Mouse (Mus musculus) stomach, embryonic 15.5 days (tissue): Measurements from ENCODE around the gene Vmn2r82. TPM values are rescaled to one million over a fixed set of nuclear protein-coding genes. Genes with fewer than 3 reads are reported as not detected.
A peak's percentile ranks its signal among the peaks of the same experiment; 100 is the strongest.
"Not testable (repeated sequence)": the region's sequence is repeated elsewhere in the genome, so short reads cannot be mapped to it uniquely, and the experiment has no call there.

ENCODE experiments used
- ATAC-seq: fragments of 200-750 bp; cut with Nextera tagmentation; 2 replicates; pipeline ENCODE4 v1.8.0; 2017; ENCODE audit warnings: low read depth, moderate number of reproducible peaks, moderate TSS enrichment; ENCODE audit not compliant: insufficient read depth, low FRiP score
- H3K27ac ChIP-seq: fragments of 300-500 bp; sonication (generic); 2 replicates; pipeline ENCODE4 v1.5.1; 2015; ENCODE audit warnings: mild to moderate bottlenecking, inconsistent platforms
- H3K27me3 ChIP-seq: fragments of 300-500 bp; sonication (generic); replicated peaks from 2 replicates; pipeline ENCODE4 v1.6.1; 2015; ENCODE audit warnings: inconsistent platforms
- H3K36me3 ChIP-seq: fragments of 300-500 bp; sonication (generic); 2 replicates; pipeline ENCODE4 v1.6.1; 2015; ENCODE audit warnings: inconsistent platforms
- H3K4me1 ChIP-seq: fragments of 300-500 bp; sonication (generic); 2 replicates; pipeline ENCODE4 v1.6.1; 2015; ENCODE audit warnings: inconsistent platforms
- H3K4me2 ChIP-seq: fragments of 300-500 bp; sonication (generic); 2 replicates; pipeline ENCODE4 v1.6.1; 2015; ENCODE audit warnings: mild to moderate bottlenecking, inconsistent platforms
- H3K4me3 ChIP-seq: fragments of 300-500 bp; sonication (generic); replicated peaks from 2 replicates; pipeline ENCODE4 v1.5.1; 2015; ENCODE audit warnings: inconsistent platforms
- H3K9ac ChIP-seq: fragments of 300-500 bp; sonication (generic); 2 replicates; pipeline ENCODE4 v1.6.1; 2015; ENCODE audit warnings: inconsistent platforms
- H3K9me3 ChIP-seq: fragments of 300-500 bp; sonication (generic); 2 replicates; pipeline ENCODE4 v1.6.1; 2016; ENCODE audit warnings: inconsistent platforms
- WGBS: fragments of 180-500 bp; shearing (Covaris S2); methylation state at CpG from one replicate; pipeline ENCODE4 v1.1.7; 2015; 5-methylcytosine and 5-hydroxymethylcytosine counted together
- polyA plus RNA-seq: library from polyadenylated mRNA; unstranded; fragments of >200 nt; fragmentation: Nextera tagmentation; extraction: Ambion mirVana; gene quantifications from 2 replicates; pipeline ENCODE4 v1.2.1, GENCODE M21; 2015

The Vmn2r82 gene
- polyA plus RNA-seq, result not detected in 2 replicates

- H3K4me1 ChIP-seq, result not testable (repeated sequence)
Measured at GRCm38 (mm10) chr10:79356220-79356619, at the start of gene Vmn2r82. TSS of gene Vmn2r82 (plus strand) at chr10:79356520.

GRCm38 (mm10) chr10:79322033-79322736 lies 34.1 kb upstream of the Vmn2r82 start:
- H3K4me2 ChIP-seq, result peak overlapping the region; percentile 45
- not testable (repeated sequence) for H3K27ac ChIP-seq, H3K36me3 ChIP-seq, H3K4me1 ChIP-seq, ATAC-seq, H3K9ac ChIP-seq, H3K9me3 ChIP-seq, H3K27me3 ChIP-seq
- peak overlapping the region; percentile 37 for H3K4me3 ChIP-seq
- WGBS, result 5% methylated on average over 16 of the region's 16 CpGs

More at GRCm38 (mm10) chr10:79356220-79356619, at the start of gene Vmn2r82:
- not testable (repeated sequence) for H3K4me2 ChIP-seq, H3K9me3 ChIP-seq, H3K9ac ChIP-seq, H3K27ac ChIP-seq, H3K27me3 ChIP-seq, ATAC-seq, H3K4me3 ChIP-seq, H3K36me3 ChIP-seq
- WGBS, result 73% methylated on average over 4 of the region's 4 CpGs

- Histone ChIP-seq H3K27ac (no peak overlapping the region), H3K9ac (no peak overlapping the region), H3K4me1 (no peaks in the 10 kb centered on the region), H3K27me3 (no peaks in the 10 kb centered on the region), H3K4me2 (no peak overlapping the region), H3K36me3 (no peaks in the 10 kb centered on the region), H3K9me3 (no peaks in the 10 kb centered on the region), H3K4me3 (no peak overlapping the region)
- ATAC-seq, result no peak
Measured at GRCm38 (mm10) chr10:79322737-79323086, 33.6 kb upstream of the Vmn2r82 start.

- H3K9ac ChIP-seq, H3K27ac ChIP-seq, H3K4me3 ChIP-seq, H3K9me3 ChIP-seq, H3K4me1 ChIP-seq, ATAC-seq, H3K27me3 ChIP-seq, H3K36me3 ChIP-seq, H3K4me2 ChIP-seq: not testable (repeated sequence)
- 79% methylated on average over 8 of the region's 8 CpGs for WGBS
Measured at GRCm38 (mm10) chr10:79399946-79400700, 43.8 kb downstream of the Vmn2r82 start.

GRCm38 (mm10) chr10:79417142-79417771 lies 60.9 kb downstream of the Vmn2r82 start:
- no peak overlapping the region for H3K9ac ChIP-seq
- no peaks in the 10 kb centered on the region for H3K36me3 ChIP-seq
- no peaks in the 10 kb centered on the region for H3K9me3 ChIP-seq
- no peak overlapping the region for H3K27ac ChIP-seq
- no peak for ATAC-seq
- peak overlapping the region; percentile 29; the same call in 1 of the 2 replicates for H3K4me2 ChIP-seq
- H3K27me3 ChIP-seq, result no peaks in the 10 kb centered on the region
- no peaks in the 10 kb centered on the region for H3K4me1 ChIP-seq
- WGBS, result 80% methylated on average over 24 of the region's 24 CpGs
- H3K4me3 ChIP-seq, result peak overlapping the region; percentile 9; the same call in 1 of the 2 replicates

- H3K4me2 ChIP-seq, H3K4me1 ChIP-seq, H3K27me3 ChIP-seq, H3K4me3 ChIP-seq, ATAC-seq, H3K27ac ChIP-seq, H3K9ac ChIP-seq, H3K9me3 ChIP-seq, H3K36me3 ChIP-seq: not testable (repeated sequence)
- 84% methylated on average over 6 of the region's 6 CpGs for WGBS
Measured at GRCm38 (mm10) chr10:79417772-79418170, 61.5 kb downstream of the Vmn2r82 start.

- WGBS, result 84% methylated on average over 23 of the region's 23 CpGs
- not testable (repeated sequence) for H3K9me3 ChIP-seq, H3K9ac ChIP-seq, H3K4me1 ChIP-seq, ATAC-seq, H3K27me3 ChIP-seq, H3K27ac ChIP-seq, H3K36me3 ChIP-seq, H3K4me2 ChIP-seq, H3K4me3 ChIP-seq
Measured at GRCm38 (mm10) chr10:79435141-79435820, 79.0 kb downstream of the Vmn2r82 start.

Other genes with a start within 250 kb of the Vmn2r82 start
- not detected in 2 replicates for gene Vmn2r80, start 207.8 kb upstream of the Vmn2r82 start, polyA plus RNA-seq
- gene Vmn2r81, start 108.8 kb upstream of the Vmn2r82 start, polyA plus RNA-seq, result not detected in 2 replicates
- not detected in 2 replicates for gene Vmn2r83, start 112.2 kb downstream of the Vmn2r82 start, polyA plus RNA-seq
- gene Plpp2, start 177.3 kb downstream of the Vmn2r82 start, polyA plus RNA-seq, result 69.7 and 70.6 TPM in 2 replicates
- 49.2 and 50.1 TPM in 2 replicates for gene Mier2, start 198.7 kb downstream of the Vmn2r82 start, polyA plus RNA-seq
- not detected in 2 replicates for gene Theg, start 230.8 kb downstream of the Vmn2r82 start, polyA plus RNA-seq